In genomic region chr13:97311340-97311739, GRCm38 (mm10) we compare ENCODE assay signal across 12 mouse cellular contexts.
A peak's percentile ranks its signal among the peaks of the same experiment; 100 is the strongest.
DNase-seq lines count a peak whose midpoint lies in the region; ATAC-seq and TF ChIP-seq lines count a peak whose summit lies in the region.
"Had no signal": no experiment of that assay in that cellular context is flagged by ENCODE, and none has a peak within 500 bp of the region (broad histone marks: within the 10 kb centered on the region; RNA-seq: fewer than 3 reads in every experiment).

No protein-coding gene starts in this region.

- no peak overlapping the region for H3K4me2 ChIP-seq in forebrain, postnatal 0 days (ENCODE audit: low read depth)
- H3K4me2 ChIP-seq in midbrain, embryonic 11.5 days = no peak overlapping the region
- H3K4me2 ChIP-seq in midbrain, postnatal 0 days (ENCODE audit: low read depth, low read length, poor library complexity, severe bottlenecking) = no peak overlapping the region
- no peak overlapping the region for H3K4me2 ChIP-seq in liver, embryonic 12.5 days
- H3K4me2 ChIP-seq: forebrain, embryonic 15.5 days; hindbrain, embryonic 15.5 days; liver, embryonic 13.5 days; midbrain, embryonic 12.5 days had no signal

- no peak for TF ChIP-seq POLR2A in kidney, adult 2 months (IDR thresholded peaks at IDR 0.05; ENCODE audit: low read depth, low read length)

- H3K9ac ChIP-seq in forebrain, postnatal 0 days = no peak overlapping the region
- no peak overlapping the region for H3K9ac ChIP-seq in midbrain, embryonic 11.5 days (ENCODE audit: low read length)
- no peak overlapping the region for H3K9ac ChIP-seq in midbrain, postnatal 0 days (replicated peaks; ENCODE audit: low read length, poor library complexity, severe bottlenecking)
- H3K9ac ChIP-seq in liver, embryonic 12.5 days = no peak overlapping the region
- H3K9ac ChIP-seq: forebrain, embryonic 15.5 days; hindbrain, embryonic 15.5 days; liver, embryonic 13.5 days; midbrain, embryonic 12.5 days had no signal

- H3K36me3 ChIP-seq in forebrain, embryonic 10.5 days (replicated peaks) = no peaks in the 10 kb centered on the region
- H3K36me3 ChIP-seq in forebrain, postnatal 0 days (ENCODE audit: insufficient read depth) = no peaks in the 10 kb centered on the region
- no peaks in the 10 kb centered on the region for H3K36me3 ChIP-seq in kidney, adult 2 months (ENCODE audit: control insufficient read depth, insufficient read depth, low read length)
- no peaks in the 10 kb centered on the region for H3K36me3 ChIP-seq in midbrain, embryonic 11.5 days (ENCODE audit: control insufficient read depth, insufficient read depth, low read length)
- no peaks in the 10 kb centered on the region for H3K36me3 ChIP-seq in midbrain, postnatal 0 days (ENCODE audit: insufficient read depth, low read length)
- H3K36me3 ChIP-seq in liver, embryonic 12.5 days = no peaks in the 10 kb centered on the region
- H3K36me3 ChIP-seq: forebrain, embryonic 15.5 days; hindbrain, embryonic 15.5 days; liver, embryonic 13.5 days; midbrain, embryonic 12.5 days had no signal

- DNase-seq in forebrain, embryonic 10.5 days (ENCODE audit: extremely low spot score, low spot score) = peak; percentile 55
- DNase-seq in forebrain, postnatal 0 days = no peak
- peak; percentile 18 for DNase-seq in kidney, adult 2 months
- no peak for DNase-seq in kidney, adult 9 months
- no peak for DNase-seq in midbrain, embryonic 11.5 days (ENCODE audit: low spot score, missing footprints)
- no peak for DNase-seq in midbrain, postnatal 0 days (ENCODE audit: low spot score)
- DNase-seq in left cerebral cortex, adult 8-10 months (ENCODE audit: low spot score in 2 of 2) = no peak
- DNase-seq: liver, embryonic 13.5 days had no signal

- no peak overlapping the region for H3K4me3 ChIP-seq in forebrain, embryonic 10.5 days
- H3K4me3 ChIP-seq in forebrain, postnatal 0 days (ENCODE audit: low read depth, low read length) = no peak overlapping the region
- no peak overlapping the region for H3K4me3 ChIP-seq in kidney, adult 2 months (ENCODE audit: insufficient read depth, low read depth, low read length)
- H3K4me3 ChIP-seq in midbrain, embryonic 11.5 days (ENCODE audit: low read depth, low read length) = no peak overlapping the region
- no peak overlapping the region for H3K4me3 ChIP-seq in midbrain, postnatal 0 days (ENCODE audit: low read depth, low read length)
- no peak overlapping the region for H3K4me3 ChIP-seq in liver, embryonic 12.5 days
- H3K4me3 ChIP-seq: forebrain, embryonic 15.5 days; hindbrain, embryonic 15.5 days; liver, embryonic 13.5 days; midbrain, embryonic 12.5 days had no signal

- no peak for TF ChIP-seq CTCF in forebrain, postnatal 0 days (IDR thresholded peaks at IDR 0.05; ENCODE audit: low read depth)
- TF ChIP-seq CTCF in kidney, adult 2 months (conservative IDR thresholded peaks at IDR 0.05; ENCODE audit: insufficient read depth, insufficient read length, low read depth, low read length) = no peak
- TF ChIP-seq CTCF in midbrain, postnatal 0 days (IDR thresholded peaks at IDR 0.05) = no peak

- H3K9me3 ChIP-seq in forebrain, embryonic 10.5 days = no peaks in the 10 kb centered on the region
- H3K9me3 ChIP-seq in forebrain, postnatal 0 days (ENCODE audit: low read length) = no peaks in the 10 kb centered on the region; the same call in 1 of the 2 replicates
- H3K9me3 ChIP-seq in midbrain, embryonic 11.5 days (ENCODE audit: control insufficient read depth, low read length) = no peaks in the 10 kb centered on the region
- no peaks in the 10 kb centered on the region for H3K9me3 ChIP-seq in midbrain, postnatal 0 days (ENCODE audit: low read length)
- no peaks in the 10 kb centered on the region for H3K9me3 ChIP-seq in liver, embryonic 12.5 days (replicated peaks)
- H3K9me3 ChIP-seq: forebrain, embryonic 15.5 days; hindbrain, embryonic 15.5 days; liver, embryonic 13.5 days; midbrain, embryonic 12.5 days had no signal

- peaks cover 45% of the 10 kb centered on the region for H3K4me1 ChIP-seq in forebrain, embryonic 10.5 days
- peaks cover 9% of the 10 kb centered on the region for H3K4me1 ChIP-seq in forebrain, postnatal 0 days (ENCODE audit: insufficient read depth)
- peaks cover 23% of the 10 kb centered on the region for H3K4me1 ChIP-seq in kidney, adult 2 months (ENCODE audit: control insufficient read depth, insufficient read depth, low read length)
- H3K4me1 ChIP-seq in midbrain, embryonic 11.5 days (ENCODE audit: control insufficient read depth, insufficient read depth, low read length) = peaks cover 13% of the 10 kb centered on the region
- no peaks in the 10 kb centered on the region for H3K4me1 ChIP-seq in midbrain, postnatal 0 days (ENCODE audit: insufficient read depth, low read length)
- no peaks in the 10 kb centered on the region; the same call in 1 of the 2 replicates for H3K4me1 ChIP-seq in liver, embryonic 12.5 days

- peaks cover 38% of the 10 kb centered on the region for H3K27me3 ChIP-seq in forebrain, embryonic 10.5 days (ENCODE audit: poor library complexity, severe bottlenecking)
- no peaks in the 10 kb centered on the region for H3K27me3 ChIP-seq in forebrain, postnatal 0 days (ENCODE audit: insufficient read depth, low read length)
- no peaks in the 10 kb centered on the region for H3K27me3 ChIP-seq in kidney, adult 2 months (replicated peaks; ENCODE audit: control insufficient read depth, insufficient read depth, low read length)
- no peaks in the 10 kb centered on the region for H3K27me3 ChIP-seq in midbrain, embryonic 11.5 days (ENCODE audit: control insufficient read depth, insufficient read depth, low read length)
- no peaks in the 10 kb centered on the region for H3K27me3 ChIP-seq in midbrain, postnatal 0 days (ENCODE audit: insufficient read depth, low read length)
- no peaks in the 10 kb centered on the region for H3K27me3 ChIP-seq in liver, embryonic 12.5 days (replicated peaks)
- H3K27me3 ChIP-seq: forebrain, embryonic 15.5 days; hindbrain, embryonic 15.5 days; liver, embryonic 13.5 days had no signal

- ATAC-seq in forebrain, postnatal 0 days = no peak
- ATAC-seq in midbrain, embryonic 11.5 days (ENCODE audit: low FRiP score) = no peak
- ATAC-seq in midbrain, postnatal 0 days (ENCODE audit: low FRiP score) = no peak
- ATAC-seq in liver, embryonic 12.5 days = no peak
- ATAC-seq: forebrain, embryonic 15.5 days had no signal

- 3% methylated on average over 4 of the region's 4 CpGs for WGBS in forebrain, embryonic 10.5 days
- WGBS in forebrain, postnatal 0 days = 12% methylated on average over 4 of the region's 4 CpGs
- 32% methylated on average over 4 of the region's 4 CpGs for WGBS in kidney, adult 2 months
- 5% methylated on average over 4 of the region's 4 CpGs for WGBS in midbrain, embryonic 11.5 days
- 18% methylated on average over 4 of the region's 4 CpGs for WGBS in midbrain, postnatal 0 days
- 24% methylated on average over 4 of the region's 4 CpGs for WGBS in liver, embryonic 12.5 days (ENCODE audit: insufficient replicate concordance)

- H3K27ac ChIP-seq in forebrain, embryonic 10.5 days = peak overlapping the region; percentile 63
- no peak overlapping the region for H3K27ac ChIP-seq in forebrain, postnatal 0 days (ENCODE audit: low read depth, low read length)
- no peak overlapping the region for H3K27ac ChIP-seq in kidney, adult 2 months (ENCODE audit: insufficient read depth, low read depth, low read length)
- peak overlapping the region; percentile 2; the same call in 1 of the 2 replicates for H3K27ac ChIP-seq in midbrain, embryonic 11.5 days (ENCODE audit: low read depth, low read length)
- H3K27ac ChIP-seq in midbrain, postnatal 0 days (ENCODE audit: low read depth, low read length) = no peak overlapping the region
- peak overlapping the region; percentile 1; the same call in 1 of the 2 replicates for H3K27ac ChIP-seq in liver, embryonic 12.5 days
- H3K27ac ChIP-seq: forebrain, embryonic 15.5 days; hindbrain, embryonic 15.5 days; midbrain, embryonic 12.5 days had no signal

Comparison
In these comparisons a context has a peak if more than half of its experiments do, and no peak if none do; other contexts are left out.
1. DNase-seq: peak in forebrain, embryonic 10.5 days (single experiment) and kidney, adult 2 months (single experiment); none in forebrain, postnatal 0 days (single experiment), kidney, adult 9 months (single experiment), midbrain, embryonic 11.5 days (single experiment), midbrain, postnatal 0 days (single experiment) and left cerebral cortex, adult 8-10 months (0 of 2).
2. H3K27ac ChIP-seq: peak in forebrain, embryonic 10.5 days (single experiment), midbrain, embryonic 11.5 days (single experiment) and liver, embryonic 12.5 days (single experiment); none in forebrain, postnatal 0 days (single experiment), kidney, adult 2 months (single experiment) and midbrain, postnatal 0 days (single experiment).